Mouse (Mus musculus) T-helper 2 cell (primary cell): Measurements from ENCODE around the gene Tbx10.
"Not testable (repeated sequence)": the region's sequence is repeated elsewhere in the genome, so short reads cannot be mapped to it uniquely, and the experiment has no call there.

Experiments used
- in situ Hi-C: fragments of 300-600 bp; cut with MboI, MseI; formaldehyde crosslinking; loops from one replicate; pipeline ENCODE4 v1.15.1; 2025; ENCODE audit warnings: high pct_unique_total_duplicates

Gene Tbx10

GRCm38 (mm10) chr19:4041500-4041899 lies 48.9 kb downstream of the Tbx10 start:
- in situ Hi-C loops = not testable (repeated sequence)

- in situ Hi-C loops = no loop called here
These were observed 49.6 kb downstream of the Tbx10 start for GRCm38 (mm10) chr19:4042124-4042523.

GRCm38 (mm10) chr19:4044109-4044508 lies 51.6 kb downstream of the Tbx10 start:
- in situ Hi-C loops = not testable (repeated sequence)

GRCm38 (mm10) chr19:4045966-4046865 lies 53.7 kb downstream of the Tbx10 start, which contains the start of gene Gstp2:
Gene Gstp2 (minus strand): TSS chr19:4046023.
- in situ Hi-C loops = no loop called here

GRCm38 (mm10) chr19:4046866-4047254 lies 54.3 kb downstream of the Tbx10 start:
- in situ Hi-C loops = no loop called here

- in situ Hi-C loops = no loop called here
These were observed 55.3 kb downstream of the Tbx10 start for GRCm38 (mm10) chr19:4047859-4048258.

GRCm38 (mm10) chr19:4049069-4049468 lies 56.5 kb downstream of the Tbx10 start:
- in situ Hi-C loops = not testable (repeated sequence)
